Mouse (Mus musculus) liver, embryonic 13.5 days (tissue): ENCODE measurements around the gene Dnah2. TPM values are rescaled to one million over a fixed set of nuclear protein-coding genes. Genes with fewer than 3 reads are reported as not detected.

Source experiments
- ATAC-seq: fragments of 200-750 bp; cut with Nextera tagmentation; 2 replicates; pipeline ENCODE4 v1.8.0; 2017; ENCODE audit warnings: low read depth, mild to moderate bottlenecking, moderate number of reproducible peaks, moderate library complexity
- DNase-seq: peaks from one replicate; pipeline ENCODE4 v3.0.0; 2022
- H3K27ac ChIP-seq: fragments of 300-500 bp; sonication (generic); 2 replicates; pipeline ENCODE4 v1.5.1; 2015; ENCODE audit warnings: moderate library complexity, mild to moderate bottlenecking, inconsistent platforms
- H3K27me3 ChIP-seq: fragments of 300-500 bp; sonication (generic); 2 replicates; pipeline ENCODE4 v1.6.1; 2015; ENCODE audit warnings: mild to moderate bottlenecking, inconsistent platforms
- H3K36me3 ChIP-seq: fragments of 300-500 bp; sonication (generic); 2 replicates; pipeline ENCODE4 v1.6.1; 2015; ENCODE audit warnings: mild to moderate bottlenecking, inconsistent platforms
- H3K4me1 ChIP-seq: fragments of 300-500 bp; sonication (generic); replicated peaks from 2 replicates; pipeline ENCODE4 v1.6.1; 2015; ENCODE audit warnings: inconsistent platforms
- H3K4me2 ChIP-seq: fragments of 300-500 bp; sonication (generic); 2 replicates; pipeline ENCODE4 v1.6.1; 2015; ENCODE audit warnings: inconsistent platforms, mild to moderate bottlenecking, moderate library complexity
- H3K4me3 ChIP-seq: fragments of 300-500 bp; sonication (generic); replicated peaks from 2 replicates; pipeline ENCODE4 v1.5.1; 2015; ENCODE audit warnings: mild to moderate bottlenecking, inconsistent platforms
- H3K9ac ChIP-seq: fragments of 300-500 bp; sonication (generic); 2 replicates; pipeline ENCODE4 v1.6.1; 2015; ENCODE audit warnings: mild to moderate bottlenecking, inconsistent platforms
- H3K9me3 ChIP-seq: fragments of 300-500 bp; sonication (generic); replicated peaks from 2 replicates; pipeline ENCODE4 v1.6.1; 2016; ENCODE audit warnings: inconsistent platforms
- whole genome bisulfite sequencing: fragments of 180-500 bp; shearing (Covaris S2); methylation state at CpG from one replicate; pipeline ENCODE4 v1.1.7; 2015; ENCODE audit not compliant: insufficient replicate concordance; 5-methylcytosine and 5-hydroxymethylcytosine counted together
- polyA plus RNA-seq: library from polyadenylated mRNA; unstranded; fragments of >200 nt; fragmentation: Nextera tagmentation; extraction: Ambion mirVana; gene quantifications from 2 replicates; pipeline ENCODE4 v1.2.1, GENCODE M21; 2015

The Dnah2 gene
- polyA plus RNA-seq, 1 experiment from 2014 or later = 0.12 TPM

- ATAC-seq = no peak
- WGBS = 46% methylated on average over 7 of the region's 7 CpGs
- Histone ChIP-seq H3K36me3 (no peaks in the 10 kb centered on the region), H3K4me3 (no peak overlapping the region), H3K9me3 (no peaks in the 10 kb centered on the region), H3K9ac (no peak overlapping the region), H3K27ac (no peak overlapping the region), H3K4me2 (no peak overlapping the region), H3K27me3 (peaks cover 3% of the 10 kb centered on the region; the same call in 1 of the 2 replicates), H3K4me1 (peaks cover 9% of the 10 kb centered on the region; the same call in 1 of the 2 replicates)
- no peak for DNase-seq
Measured at GRCm38 (mm10) chr11:69491711-69492110, 57.2 kb downstream of the Dnah2 start.

GRCm38 (mm10) chr11:69490898-69491297 lies 58.0 kb downstream of the Dnah2 start:
- DNase-seq = no peak

GRCm38 (mm10) chr11:69487474-69487873 lies 61.4 kb downstream of the Dnah2 start:
- no peak overlapping the region for H3K4me3 ChIP-seq
- ATAC-seq (no peak), DNase-seq (no peak)
- no peak overlapping the region for H3K27ac ChIP-seq
- WGBS = 31% methylated on average over 2 of the region's 2 CpGs
- H3K4me1 ChIP-seq = peaks cover 9% of the 10 kb centered on the region; the same call in 1 of the 2 replicates
- H3K4me2 ChIP-seq = no peak overlapping the region
- no peaks in the 10 kb centered on the region for H3K9me3 ChIP-seq
- H3K36me3 ChIP-seq = no peaks in the 10 kb centered on the region
- H3K27me3 ChIP-seq = peaks cover 3% of the 10 kb centered on the region; the same call in 1 of the 2 replicates
- H3K9ac ChIP-seq = no peak overlapping the region

More at GRCm38 (mm10) chr11:69490898-69491297, 58.0 kb downstream of the Dnah2 start:
- Histone ChIP-seq H3K4me3 (no peak overlapping the region), H3K27me3 (peaks cover 3% of the 10 kb centered on the region; the same call in 1 of the 2 replicates), H3K4me2 (no peak overlapping the region), H3K9ac (no peak overlapping the region), H3K4me1 (peaks cover 9% of the 10 kb centered on the region; the same call in 1 of the 2 replicates), H3K9me3 (no peaks in the 10 kb centered on the region), H3K27ac (no peak overlapping the region), H3K36me3 (no peaks in the 10 kb centered on the region)
- no peak for ATAC-seq
- WGBS = 60% methylated on average over 2 of the region's 2 CpGs

GRCm38 (mm10) chr11:69477645-69478044 lies 71.3 kb downstream of the Dnah2 start:
- 81% methylated on average over 8 of the region's 8 CpGs for WGBS
- Histone ChIP-seq H3K9me3 (no peaks in the 10 kb centered on the region), H3K36me3 (no peaks in the 10 kb centered on the region), H3K27ac (no peak overlapping the region), H3K4me2 (no peak overlapping the region), H3K27me3 (no peaks in the 10 kb centered on the region; the same call in 1 of the 2 replicates), H3K4me3 (no peak overlapping the region), H3K9ac (no peak overlapping the region), H3K4me1 (peaks cover 7% of the 10 kb centered on the region)
- DNase-seq (no peak), ATAC-seq (no peak)

GRCm38 (mm10) chr11:69476802-69477201 lies 72.1 kb downstream of the Dnah2 start:
- Histone ChIP-seq H3K4me2 (no peak overlapping the region), H3K36me3 (no peaks in the 10 kb centered on the region), H3K4me3 (no peak overlapping the region), H3K27ac (no peak overlapping the region), H3K27me3 (peaks cover 3% of the 10 kb centered on the region; the same call in 1 of the 2 replicates), H3K9me3 (no peaks in the 10 kb centered on the region), H3K4me1 (peaks cover 7% of the 10 kb centered on the region), H3K9ac (no peak overlapping the region)
- WGBS = 69% methylated on average over 10 of the region's 10 CpGs
- DNase-seq (no peak), ATAC-seq (no peak)

- 5% methylated on average over 5 of the region's 5 CpGs for WGBS
Measured at GRCm38 (mm10) chr11:69474737-69475136, 74.2 kb downstream of the Dnah2 start.

GRCm38 (mm10) chr11:69472687-69473086 lies 76.2 kb downstream of the Dnah2 start:
- H3K9ac ChIP-seq = no peak overlapping the region
- WGBS = 44% methylated on average over 5 of the region's 5 CpGs
- ATAC-seq = no peak

More at GRCm38 (mm10) chr11:69474737-69475136, 74.2 kb downstream of the Dnah2 start:
- Histone ChIP-seq H3K27ac (no peak overlapping the region), H3K9me3 (no peaks in the 10 kb centered on the region), H3K27me3 (peaks cover 12% of the 10 kb centered on the region), H3K4me2 (no peak overlapping the region), H3K36me3 (no peaks in the 10 kb centered on the region), H3K4me1 (peaks cover 7% of the 10 kb centered on the region), H3K9ac (no peak overlapping the region), H3K4me3 (no peak overlapping the region)
- DNase-seq (no peak), ATAC-seq (no peak)

GRCm38 (mm10) chr11:69471491-69471890 lies 77.4 kb downstream of the Dnah2 start:
- no peak for ATAC-seq
- no peak overlapping the region for H3K4me3 ChIP-seq

More at GRCm38 (mm10) chr11:69472687-69473086, 76.2 kb downstream of the Dnah2 start:
- no peaks in the 10 kb centered on the region for H3K9me3 ChIP-seq
- no peak overlapping the region for H3K4me2 ChIP-seq
- peaks cover 7% of the 10 kb centered on the region for H3K4me1 ChIP-seq
- no peaks in the 10 kb centered on the region for H3K36me3 ChIP-seq
- H3K27ac ChIP-seq = no peak overlapping the region
- peaks cover 17% of the 10 kb centered on the region for H3K27me3 ChIP-seq
- H3K4me3 ChIP-seq = no peak overlapping the region
- no peak for DNase-seq

GRCm38 (mm10) chr11:69469301-69469700 lies 79.6 kb downstream of the Dnah2 start:
- Histone ChIP-seq H3K27me3 (peaks cover 17% of the 10 kb centered on the region), H3K9ac (no peak overlapping the region), H3K4me2 (no peak overlapping the region), H3K4me3 (no peak overlapping the region), H3K9me3 (no peaks in the 10 kb centered on the region), H3K27ac (no peak overlapping the region), H3K36me3 (no peaks in the 10 kb centered on the region), H3K4me1 (no peaks in the 10 kb centered on the region)
- DNase-seq (no peak), ATAC-seq (no peak)
- 63% methylated on average over 9 of the region's 9 CpGs for WGBS

More at GRCm38 (mm10) chr11:69471491-69471890, 77.4 kb downstream of the Dnah2 start:
- H3K9me3 ChIP-seq = no peaks in the 10 kb centered on the region
- no peaks in the 10 kb centered on the region for H3K36me3 ChIP-seq
- 24% methylated on average over 8 of the region's 8 CpGs for WGBS
- no peak overlapping the region for H3K27ac ChIP-seq
- peaks cover 17% of the 10 kb centered on the region for H3K27me3 ChIP-seq
- no peak overlapping the region for H3K4me2 ChIP-seq
- H3K9ac ChIP-seq = no peak overlapping the region
- peaks cover 7% of the 10 kb centered on the region for H3K4me1 ChIP-seq
- no peak for DNase-seq

GRCm38 (mm10) chr11:69463996-69464395 lies 84.9 kb downstream of the Dnah2 start:
- ATAC-seq (no peak), DNase-seq (no peak)
- no peak overlapping the region for H3K9ac ChIP-seq
- WGBS = 86% methylated on average over 7 of the region's 7 CpGs
- H3K36me3 ChIP-seq = no peaks in the 10 kb centered on the region
- peaks cover 9% of the 10 kb centered on the region for H3K4me1 ChIP-seq
- H3K4me2 ChIP-seq = no peak overlapping the region
- H3K9me3 ChIP-seq = no peaks in the 10 kb centered on the region
- no peaks in the 10 kb centered on the region; the same call in 1 of the 2 replicates for H3K27me3 ChIP-seq
- no peak overlapping the region for H3K4me3 ChIP-seq
- H3K27ac ChIP-seq = no peak overlapping the region

- WGBS = 22% methylated on average over 5 of the region's 5 CpGs
- Histone ChIP-seq H3K27me3 (no peaks in the 10 kb centered on the region; the same call in 1 of the 2 replicates), H3K4me2 (no peak overlapping the region), H3K9ac (no peak overlapping the region), H3K36me3 (no peaks in the 10 kb centered on the region), H3K27ac (no peak overlapping the region), H3K9me3 (no peaks in the 10 kb centered on the region), H3K4me1 (peaks cover 25% of the 10 kb centered on the region), H3K4me3 (no peak overlapping the region)
- no peak for DNase-seq
- ATAC-seq = no peak
Measured at GRCm38 (mm10) chr11:69461568-69461967, 87.3 kb downstream of the Dnah2 start.

GRCm38 (mm10) chr11:69459883-69460282 lies 89.0 kb downstream of the Dnah2 start:
- 55% methylated on average over 4 of the region's 4 CpGs for WGBS
- H3K4me1 ChIP-seq = peaks cover 28% of the 10 kb centered on the region
- no peak for DNase-seq
- H3K9ac ChIP-seq = no peak overlapping the region
- H3K36me3 ChIP-seq = no peaks in the 10 kb centered on the region
- H3K4me3 ChIP-seq = no peak overlapping the region
- no peaks in the 10 kb centered on the region for H3K9me3 ChIP-seq
- no peak overlapping the region for H3K27ac ChIP-seq
- no peak overlapping the region for H3K4me2 ChIP-seq
- H3K27me3 ChIP-seq = no peaks in the 10 kb centered on the region
- no peak for ATAC-seq
